Mouse (Mus musculus): Measurements from ENCODE around the gene Colec11. TPM values are rescaled to one million over a fixed set of nuclear protein-coding genes. Genes with fewer than 3 reads are reported as not detected.
A peak's percentile ranks its signal among the peaks of the same experiment; 100 is the strongest.

Gene Colec11
- total RNA-seq (2014; fragmentation: Nextera tagmentation) (not detected in 2 replicates), total RNA-seq (2017) (0.99 TPM in 1 of 2 replicates, not detected in the other)

GRCm38 (mm10) chr12:28623195-28623594 lies at the start of gene Colec11:
TSS of gene Colec11 (minus strand) at chr12:28623377.
- ATAC-seq (replicated peaks; ENCODE audit: low FRiP score, low TSS enrichment, poor library complexity, severe bottlenecking), result peak; percentile 24; the same call in 1 of the 2 replicates

DNA sequence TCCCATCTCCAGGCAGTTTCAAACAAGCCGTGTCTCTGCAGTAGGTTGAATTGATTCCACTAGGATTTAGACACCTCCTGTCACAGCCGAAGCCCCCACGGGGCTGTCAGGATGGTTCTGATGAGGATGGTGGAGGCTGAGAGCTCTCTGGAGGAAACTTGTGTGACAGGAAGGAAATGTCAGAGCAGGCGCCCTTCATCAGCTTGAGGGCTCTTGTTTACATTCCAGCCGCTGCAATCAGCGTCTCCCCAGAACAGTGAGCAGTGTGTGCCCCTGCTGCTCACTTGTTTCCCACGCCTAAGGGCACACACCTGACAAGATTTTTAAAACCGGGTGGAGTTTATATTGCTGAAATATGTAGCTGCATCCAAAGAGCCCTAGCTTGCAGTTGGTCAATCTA lies 44.1 kb upstream of the Colec11 start:
- no peak for ATAC-seq (replicated peaks; ENCODE audit: low FRiP score, low TSS enrichment, poor library complexity, severe bottlenecking)

DNA sequence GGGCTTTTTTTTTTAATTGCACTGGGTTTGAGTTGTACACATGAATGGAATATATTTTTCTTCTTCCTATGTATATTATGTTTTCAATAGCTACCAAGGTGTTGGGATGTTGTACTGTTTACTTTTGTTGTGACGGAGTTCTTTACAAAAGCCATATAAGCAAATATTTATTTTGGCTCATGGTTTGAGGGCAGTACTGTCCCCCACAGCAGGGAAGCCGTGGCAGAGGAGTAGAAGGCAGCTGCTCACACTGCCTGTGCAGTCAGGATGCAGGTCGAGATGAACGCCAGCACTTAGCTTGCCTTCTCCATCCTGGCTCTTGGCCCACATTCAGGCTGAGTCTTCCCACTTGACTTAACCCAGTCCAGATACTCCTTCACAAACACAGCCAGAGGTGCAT lies 43.6 kb upstream of the Colec11 start:
- no peak for ATAC-seq (replicated peaks; ENCODE audit: low FRiP score, low TSS enrichment, poor library complexity, severe bottlenecking)

DNA sequence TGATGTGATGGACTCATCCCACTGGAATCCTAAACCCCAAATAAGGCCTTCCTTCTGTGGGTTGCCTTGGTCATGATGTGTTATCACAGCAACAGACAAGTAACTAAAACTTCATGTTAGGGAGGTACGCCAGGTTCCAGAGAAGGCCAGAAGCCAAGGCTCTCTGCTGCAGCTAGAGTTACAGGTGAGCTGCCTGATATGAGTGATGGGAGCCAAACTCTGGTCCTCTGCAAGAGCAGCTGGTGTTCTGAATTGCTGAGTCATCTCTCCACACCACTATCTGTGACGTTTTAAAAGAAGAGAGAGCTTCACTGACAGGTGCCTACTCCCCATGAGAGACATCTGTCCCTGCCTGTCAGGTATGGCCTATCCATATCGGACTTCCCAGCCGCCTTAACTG lies 39.5 kb upstream of the Colec11 start:
- no peak for ATAC-seq (replicated peaks; ENCODE audit: low FRiP score, low TSS enrichment, poor library complexity, severe bottlenecking)

- peak; percentile 99 for ATAC-seq (replicated peaks; ENCODE audit: low FRiP score, low TSS enrichment, poor library complexity, severe bottlenecking)
Observed at GRCm38 (mm10) chr12:28649141-28650110, 26.2 kb upstream of the Colec11 start, which contains the start of gene Rnaseh1. TSS of gene Rnaseh1 (plus strand) at chr12:28649602.

DNA sequence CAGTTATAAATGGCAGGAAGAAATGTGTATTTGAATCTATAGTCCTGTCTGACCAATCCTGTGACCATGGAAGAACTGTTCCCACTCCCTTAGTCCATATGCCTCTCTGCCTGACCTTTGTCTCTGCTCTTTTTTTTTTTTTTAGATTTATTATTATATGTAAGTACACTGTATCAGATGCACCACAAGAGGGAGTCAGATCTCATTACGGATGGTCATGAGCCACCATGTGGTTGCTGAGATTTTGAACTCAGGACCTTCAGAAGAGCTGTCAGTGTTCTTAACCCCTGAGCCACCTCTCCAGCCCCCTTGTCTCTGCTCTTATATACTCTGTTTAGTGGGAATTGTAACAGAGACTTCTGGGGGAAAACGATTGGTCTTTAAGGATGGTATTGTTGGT lies 15.6 kb upstream of the Colec11 start:
- ATAC-seq (replicated peaks; ENCODE audit: low FRiP score, low TSS enrichment, poor library complexity, severe bottlenecking), result no peak

GRCm38 (mm10) chr12:28636543-28636942 lies 13.4 kb upstream of the Colec11 start:
- ATAC-seq (replicated peaks; ENCODE audit: low FRiP score, low TSS enrichment, poor library complexity, severe bottlenecking), result no peak

DNA sequence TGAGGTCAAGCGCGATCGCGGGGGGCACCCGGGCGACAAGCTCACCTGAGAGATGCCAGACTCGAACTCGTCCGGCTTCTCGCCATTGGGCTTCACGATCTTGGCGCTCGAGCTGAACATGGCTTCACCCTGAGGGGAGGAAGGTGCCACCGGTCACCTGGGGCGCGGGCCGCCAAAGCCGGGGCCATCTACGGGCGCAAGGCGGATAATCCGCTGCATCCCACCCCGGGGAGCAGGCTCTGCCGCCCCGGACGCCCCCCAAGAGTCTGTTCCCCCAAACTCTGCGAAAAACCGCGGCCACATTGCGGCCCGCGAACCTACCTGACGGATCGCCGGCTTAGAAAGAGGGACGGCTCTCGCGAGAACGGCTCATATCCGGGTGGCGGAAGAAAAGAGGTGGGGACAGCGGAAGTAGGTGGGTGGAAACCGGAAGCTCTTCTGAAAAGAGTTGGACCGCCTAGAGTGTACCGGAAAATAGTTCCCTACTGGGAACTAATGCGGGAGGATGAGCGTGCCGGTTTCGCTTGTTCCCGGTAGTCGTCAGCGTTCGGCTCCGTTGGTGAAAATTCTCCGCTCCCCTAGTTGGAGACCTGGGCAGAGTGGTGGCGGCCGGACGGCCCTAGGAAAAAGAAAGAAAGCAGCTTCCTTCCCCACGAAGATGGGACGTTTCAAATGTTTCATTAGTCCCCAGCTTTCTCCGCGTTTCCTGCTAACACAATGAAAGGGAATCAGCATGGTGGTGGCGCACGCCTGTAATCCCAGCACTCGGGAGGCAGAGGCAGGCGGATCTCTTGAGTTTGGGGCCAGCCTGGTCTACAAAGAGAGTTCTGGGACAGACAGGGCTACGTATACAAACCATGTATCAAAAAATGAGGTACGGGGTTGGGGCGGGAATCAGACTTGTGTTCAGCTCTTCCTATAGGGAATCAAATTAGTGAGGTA lies 12.6 kb upstream of the Colec11 start, which contains the start of gene Rps7:
TSS of gene Rps7 (minus strand) at position 419 of the 942 bp plus-strand sequence.
- ATAC-seq (replicated peaks; ENCODE audit: low FRiP score, low TSS enrichment, poor library complexity, severe bottlenecking), result peak; percentile 89

DNA sequence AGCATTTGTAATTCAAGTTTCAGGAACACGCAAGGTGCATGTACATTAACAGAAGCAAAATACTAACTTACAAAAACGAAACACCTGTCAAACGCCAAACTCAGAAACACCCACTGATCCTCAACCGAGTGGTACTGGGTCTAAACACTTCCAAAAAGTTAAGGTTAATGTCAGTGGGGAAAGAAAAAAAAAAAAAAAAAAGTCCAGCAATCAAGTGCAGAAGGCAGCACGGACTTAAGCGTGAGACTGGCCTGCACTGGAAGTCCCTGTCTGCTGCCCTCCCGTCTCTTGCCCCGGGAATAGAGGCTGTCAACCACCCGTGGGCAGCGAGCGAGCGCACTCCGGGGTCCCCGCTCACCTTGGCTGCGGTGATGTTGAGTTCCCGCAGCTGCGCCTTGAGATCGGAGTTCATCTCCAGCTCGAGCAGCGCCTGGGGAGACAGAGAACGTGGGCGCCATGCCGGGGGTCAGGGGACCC lies 11.9 kb upstream of the Colec11 start:
- 0 out of 2 replicates have a peak, but pooled peaks have one; percentile 4 for ATAC-seq (replicated peaks; ENCODE audit: low FRiP score, low TSS enrichment, poor library complexity, severe bottlenecking)

DNA sequence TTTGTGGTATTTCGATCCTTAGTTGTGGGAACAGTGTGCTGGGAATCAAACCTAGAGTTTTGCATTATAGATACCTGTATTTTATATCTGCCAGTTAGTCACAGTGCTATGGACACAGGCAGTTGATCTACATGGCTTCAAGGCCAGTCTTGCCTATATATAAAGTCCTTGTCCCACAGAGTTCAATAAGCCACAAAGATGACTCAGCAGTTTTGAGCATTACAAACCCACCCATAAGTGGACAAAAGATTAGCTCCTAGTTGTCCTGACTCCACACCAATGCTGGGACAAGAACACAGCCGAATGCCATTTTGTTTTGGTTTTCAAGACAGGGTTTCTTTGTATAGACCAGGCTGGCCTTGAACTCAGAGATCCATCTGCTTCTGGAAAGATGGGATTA lies 5.3 kb upstream of the Colec11 start:
- ATAC-seq (replicated peaks; ENCODE audit: low FRiP score, low TSS enrichment, poor library complexity, severe bottlenecking), result 0 out of 2 replicates have a peak, but pooled peaks have one; percentile 21

DNA sequence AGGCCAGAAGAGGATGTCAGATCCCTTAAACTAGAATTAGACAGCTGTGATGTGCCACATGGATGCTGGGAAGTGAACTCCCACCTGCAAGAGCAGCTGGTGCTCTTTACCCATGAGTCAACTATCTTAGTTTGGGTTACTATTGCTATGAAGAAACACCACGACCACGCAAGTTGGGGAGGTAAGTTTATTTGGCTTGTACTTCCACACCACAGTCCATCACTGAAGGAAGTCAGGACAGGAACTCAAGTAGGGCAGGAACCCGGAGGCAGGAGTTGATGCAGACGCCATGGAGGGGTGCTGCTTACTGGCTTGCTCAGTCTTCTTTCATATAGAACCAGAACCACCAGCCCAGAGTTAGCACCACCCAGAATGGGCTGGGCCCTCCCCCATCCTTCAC lies 3.9 kb upstream of the Colec11 start:
- no peak for ATAC-seq (replicated peaks; ENCODE audit: low FRiP score, low TSS enrichment, poor library complexity, severe bottlenecking)

DNA sequence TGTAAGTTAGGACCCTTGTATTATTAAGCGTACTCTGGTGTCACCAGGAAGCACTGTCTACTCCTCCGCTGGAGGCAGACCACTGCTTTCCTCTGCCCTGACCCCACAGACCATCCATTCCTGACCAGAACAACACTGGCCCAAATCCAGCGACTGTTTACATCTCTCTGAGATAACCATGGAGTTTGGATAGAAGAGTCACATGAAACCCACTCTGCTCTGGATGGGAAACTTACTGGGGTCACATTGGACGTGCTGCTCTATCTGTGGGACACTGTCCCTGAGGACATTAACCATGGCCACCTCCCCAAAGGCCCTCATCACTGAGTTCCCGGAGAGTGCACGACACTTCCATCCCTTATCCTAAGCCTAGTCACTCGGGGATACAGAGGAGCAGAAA lies 2.2 kb upstream of the Colec11 start:
- ATAC-seq (replicated peaks; ENCODE audit: low FRiP score, low TSS enrichment, poor library complexity, severe bottlenecking), result no peak

DNA sequence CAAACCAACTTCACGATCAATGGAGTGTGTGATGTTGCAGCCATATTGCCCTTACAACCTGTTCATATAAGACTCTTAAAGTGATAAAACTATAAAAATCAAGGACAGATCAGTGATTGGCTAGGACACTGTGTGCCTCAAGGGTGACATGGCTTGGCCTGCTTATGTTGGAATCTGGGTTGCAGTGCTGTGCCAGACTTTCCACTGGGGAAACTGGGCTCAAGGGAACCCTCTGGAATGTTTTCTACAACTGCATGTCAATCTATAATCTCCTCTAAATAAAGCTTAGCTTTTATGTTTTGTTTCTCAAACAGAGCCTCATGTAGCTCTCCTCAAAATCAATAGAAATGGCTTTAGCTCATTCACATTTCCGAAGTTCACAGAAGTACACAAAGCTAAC lies 1.1 kb upstream of the Colec11 start:
- ATAC-seq (replicated peaks; ENCODE audit: low FRiP score, low TSS enrichment, poor library complexity, severe bottlenecking), result no peak

GRCm38 (mm10) chr12:28622641-28623040 lies 536 bp downstream of the Colec11 start:
- no peak for ATAC-seq (replicated peaks; ENCODE audit: low FRiP score, low TSS enrichment, poor library complexity, severe bottlenecking)

DNA sequence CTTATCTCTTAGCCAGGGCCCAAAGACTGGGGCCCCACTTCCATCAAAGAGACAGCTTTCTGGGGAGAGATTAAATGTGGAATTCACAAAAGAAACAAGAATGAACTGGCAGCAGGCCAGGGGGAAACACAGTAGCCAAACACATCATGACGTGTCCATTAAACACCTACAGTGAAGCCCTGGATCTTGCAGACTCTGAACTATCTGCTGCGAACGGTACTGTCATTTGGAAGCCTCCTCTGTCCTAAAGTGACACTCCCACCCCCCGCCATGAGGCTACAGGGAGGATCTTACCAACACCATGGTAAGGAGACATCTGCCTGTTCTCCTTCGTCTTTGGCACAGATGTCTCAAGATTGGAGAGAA lies 1.0 kb downstream of the Colec11 start:
- peak; percentile 21 for ATAC-seq (replicated peaks; ENCODE audit: low FRiP score, low TSS enrichment, poor library complexity, severe bottlenecking)

- peak; percentile 20; the same call in 1 of the 2 replicates for ATAC-seq (replicated peaks; ENCODE audit: low FRiP score, low TSS enrichment, poor library complexity, severe bottlenecking)
Observed at GRCm38 (mm10) chr12:28621451-28622166, 1.6 kb downstream of the Colec11 start.

DNA sequence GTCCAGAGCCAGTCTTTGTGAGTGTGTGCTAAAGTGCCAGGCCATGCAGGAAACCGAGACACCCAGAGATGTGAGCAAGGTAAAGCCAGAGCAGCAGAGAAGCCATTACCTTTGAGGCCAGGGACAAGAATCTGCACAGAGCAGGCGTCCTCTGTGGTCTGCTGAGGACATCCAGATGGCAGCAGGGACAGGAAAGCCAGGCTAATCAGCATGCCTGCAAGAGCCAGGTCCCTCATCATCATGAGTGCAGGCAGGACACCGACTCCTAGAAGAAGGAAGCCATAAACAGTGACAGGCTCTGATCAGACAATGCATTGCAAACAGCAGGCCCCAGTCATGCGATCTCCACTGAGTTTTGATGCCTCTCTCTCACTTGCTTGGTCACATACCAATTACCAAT lies 5.9 kb downstream of the Colec11 start:
- no peak for ATAC-seq (replicated peaks; ENCODE audit: low FRiP score, low TSS enrichment, poor library complexity, severe bottlenecking)

DNA sequence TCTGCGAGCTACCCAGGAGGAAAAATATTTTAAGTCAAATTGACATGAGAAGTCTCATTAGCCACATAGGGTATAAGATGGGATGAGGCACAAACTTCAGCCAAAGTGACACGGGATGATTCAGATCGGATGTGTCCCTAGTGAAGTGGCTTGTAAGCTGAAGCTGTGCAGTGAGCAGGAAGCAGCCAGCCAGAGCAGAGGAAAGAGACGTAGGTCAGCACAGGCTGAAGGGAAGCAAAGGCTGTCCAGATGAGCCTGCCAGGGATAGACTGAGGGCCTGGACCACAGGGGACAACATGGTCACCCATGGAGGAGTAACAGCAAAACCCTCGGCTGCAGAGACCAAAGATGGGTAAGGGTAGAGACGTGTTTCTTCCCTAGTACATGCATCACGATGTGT lies 8.8 kb downstream of the Colec11 start:
- no peak for ATAC-seq (replicated peaks; ENCODE audit: low FRiP score, low TSS enrichment, poor library complexity, severe bottlenecking)

GRCm38 (mm10) chr12:28612391-28612790 lies 10.8 kb downstream of the Colec11 start:
- no peak for ATAC-seq (replicated peaks; ENCODE audit: low FRiP score, low TSS enrichment, poor library complexity, severe bottlenecking)

Measured in megakaryocyte-erythroid progenitor cell, adult 5-6 weeks (primary cell).